In genomic region chr4:43580721-43581120, GRCm38 (mm10) we compare ENCODE assay signal across 25 mouse cellular contexts. TPM values are rescaled to one million over a fixed set of nuclear protein-coding genes. Genes with fewer than 3 reads are reported as not detected.
"Had no signal": no experiment of that assay in that cellular context is flagged by ENCODE, and none has a peak within 500 bp of the region (broad histone marks: within the 10 kb centered on the region; RNA-seq: fewer than 3 reads in every experiment).

No protein-coding gene starts in this region.

- H3K4me3 ChIP-seq: left cerebral cortex, adult 2 months; midbrain, embryonic 12.5 days; midbrain, embryonic 15.5 days; neural tube, embryonic 12.5 days; neural tube, embryonic 15.5 days had no signal

- ATAC-seq: lung, postnatal 0 days; midbrain, embryonic 15.5 days had no signal

- H3K4me2 ChIP-seq: midbrain, embryonic 12.5 days; midbrain, embryonic 15.5 days had no signal

- H3K9ac ChIP-seq: lung, embryonic 14.5 days; midbrain, embryonic 15.5 days; neural tube, embryonic 12.5 days; neural tube, embryonic 15.5 days had no signal

- H3K9me3 ChIP-seq: midbrain, embryonic 12.5 days; midbrain, embryonic 15.5 days; neural tube, embryonic 12.5 days; neural tube, embryonic 15.5 days had no signal

- H3K27me3 ChIP-seq: midbrain, embryonic 12.5 days; midbrain, embryonic 15.5 days; neural tube, embryonic 12.5 days; neural tube, embryonic 15.5 days had no signal

- DNase-seq: kidney, postnatal 36 days; layer of hippocampus, postnatal 36 days; lung, embryonic 14.5 days; right cerebral cortex, adult 18-20 months; right cerebral cortex, postnatal 14 days; right cerebral cortex, postnatal 4 days; thymus, adult 2 months; thymus, postnatal 14 days; thymus, postnatal 4 days had no signal

- H3K27ac ChIP-seq: left cerebral cortex, adult 2 months; macrophage; midbrain, embryonic 12.5 days; midbrain, embryonic 15.5 days; neural tube, embryonic 12.5 days; neural tube, embryonic 15.5 days; stomach, postnatal 0 days had no signal

RNA-seq across cellular contexts. Expression of gene Msmp, which starts 3.6 kb away (rescaled TPM):
- total RNA-seq: layer of hippocampus, adult 8-10 months; layer of hippocampus, postnatal 10 days; layer of hippocampus, postnatal 36 days; left cerebral cortex, adult 2 months; left cerebral cortex, postnatal 10 days; left cerebral cortex, postnatal 36 days; liver, adult 2 months; megakaryocyte, adult 5-6 weeks had no signal
- polyA plus RNA-seq: limb, embryonic 11.5 days; liver, adult 2 months; liver, embryonic 16.5 days; lung, embryonic 14.5 days; macrophage; thymus, adult 2 months had no signal
